Mouse (Mus musculus) MEL (cell line): ENCODE data around the gene Mtcp1. TPM values are rescaled to one million over a fixed set of nuclear protein-coding genes. Genes with fewer than 3 reads are reported as not detected.
A peak's percentile ranks its signal among the peaks of the same experiment; 100 is the strongest.

ENCODE experiments used
- DNase-seq: peaks from one replicate; pipeline ENCODE4 v3.0.0; 2011; ENCODE audit warnings: low read depth, low spot score
- H3K27ac ChIP-seq: 2 replicates; pipeline ENCODE4 v1.5.1; 2012; ENCODE audit warnings: low read depth, mild to moderate bottlenecking, control low read depth, low read length, moderate library complexity; ENCODE audit not compliant: control insufficient read depth
- H3K27me3 ChIP-seq, 2 experiments: fragments of 150-350 bp in 1 of 2; sonication (generic) in 1 of 2; 2 replicates each; pipeline ENCODE4 v1.6.1; 2012; ENCODE audit warnings: low read length in 2 of 2, mild to moderate bottlenecking in 2 of 2, improper control_type of control experiment in 1 of 2, moderate library complexity in 1 of 2; ENCODE audit not compliant: insufficient read depth in 2 of 2, control insufficient read depth in 1 of 2
- H3K36me3 ChIP-seq, 2 experiments: 2 replicates each; pipeline ENCODE4 v1.6.1; 2012 to 2014; ENCODE audit warnings: low read length in 2 of 2, improper control_type of control experiment in 1 of 2, inconsistent platforms in 1 of 2, mild to moderate bottlenecking in 1 of 2; ENCODE audit not compliant: insufficient read depth in 2 of 2, control insufficient read depth in 1 of 2
- H3K4me1 ChIP-seq, 2 experiments: fragments of 150-350 bp in 1 of 2; sonication (generic) in 1 of 2; 2 replicates each; pipeline ENCODE4 v1.6.1; 2012; ENCODE audit warnings: low read length in 2 of 2, improper control_type of control experiment in 1 of 2, mild to moderate bottlenecking in 1 of 2; ENCODE audit not compliant: insufficient read depth in 2 of 2, control insufficient read depth in 1 of 2
- H3K4me3 ChIP-seq, 2 experiments: fragments of 150-350 bp in 1 of 2; sonication (generic) in 1 of 2; 2 replicates each; pipeline ENCODE4 v1.5.1; 2012; ENCODE audit warnings: low read depth in 2 of 2, low read length in 2 of 2, mild to moderate bottlenecking in 2 of 2, moderate library complexity in 2 of 2, control low read depth in 1 of 2, improper control_type of control experiment in 1 of 2; ENCODE audit not compliant: control insufficient read depth in 1 of 2, insufficient read depth in 1 of 2
- H3K79me2 ChIP-seq: 2 replicates; pipeline ENCODE4 v1.6.1; 2012; ENCODE audit warnings: mild to moderate bottlenecking, low read length, moderate library complexity; ENCODE audit not compliant: control insufficient read depth, poor library complexity, insufficient read depth
- H3K9ac ChIP-seq: 2 replicates; pipeline ENCODE4 v1.6.1; 2012; ENCODE audit warnings: low read depth, mild to moderate bottlenecking, control low read depth, low read length, moderate library complexity; ENCODE audit not compliant: control insufficient read depth, poor library complexity, severe bottlenecking
- H3K9me3 ChIP-seq: fragments of 150-350 bp; sonication (generic); replicated peaks from 2 replicates; pipeline ENCODE4 v1.6.1; 2012; ENCODE audit warnings: mild to moderate bottlenecking, low read length, improper control_type of control experiment, moderate library complexity; ENCODE audit not compliant: insufficient read depth
- BHLHE40 ChIP-seq: IDR thresholded peaks from 2 replicates; pipeline ENCODE4 v1.6.1; 2012; ENCODE audit warnings: low read depth, mild to moderate bottlenecking, inconsistent platforms, low read length, improper control_type of control experiment, borderline replicate concordance
- CHD1 ChIP-seq: IDR thresholded peaks from 2 replicates; pipeline ENCODE4 v1.6.1; 2012; ENCODE audit warnings: low read depth, mild to moderate bottlenecking, inconsistent platforms, low read length, improper control_type of control experiment
- CHD2 ChIP-seq: IDR thresholded peaks from 2 replicates; pipeline ENCODE4 v1.6.1; 2011; ENCODE audit warnings: low read length, improper control_type of control experiment
- CTCF ChIP-seq, 3 experiments: IDR thresholded peaks in 2 of 3; conservative IDR thresholded peaks in 1 of 3; 2 replicates each; pipeline ENCODE4 v1.5.1; 2011 to 2012; ENCODE audit warnings: low read length in 3 of 3, low read depth in 2 of 3, mild to moderate bottlenecking in 2 of 3, improper control_type of control experiment in 1 of 3, inconsistent platforms in 1 of 3, mixed read lengths in 1 of 3, moderate library complexity in 1 of 3; ENCODE audit not compliant: control insufficient read depth in 1 of 3, insufficient read depth in 1 of 3, poor library complexity in 1 of 3, severe bottlenecking in 1 of 3
- E2F4 ChIP-seq: IDR thresholded peaks from 2 replicates; pipeline ENCODE4 v1.6.1; 2011; ENCODE audit warnings: low read depth, low read length, improper control_type of control experiment, borderline replicate concordance
- EP300 ChIP-seq, 2 experiments: IDR thresholded peaks; 2 replicates each; pipeline ENCODE4 v1.6.1; 2011; ENCODE audit warnings: improper control_type of control experiment in 2 of 2, low read length in 2 of 2, low read depth in 1 of 2, mild to moderate bottlenecking in 1 of 2
- ETS1 ChIP-seq: IDR thresholded peaks from 2 replicates; pipeline ENCODE4 v1.6.1; 2012; ENCODE audit warnings: low read depth, mild to moderate bottlenecking, inconsistent platforms, low read length, improper control_type of control experiment, moderate library complexity
- GABPA ChIP-seq: IDR thresholded peaks from 2 replicates; pipeline ENCODE4 v1.6.1; 2012; ENCODE audit warnings: low read depth, mild to moderate bottlenecking, inconsistent platforms, low read length, improper control_type of control experiment, moderate library complexity
- HCFC1 ChIP-seq: IDR thresholded peaks from 2 replicates; pipeline ENCODE4 v1.6.1; 2012; ENCODE audit warnings: low read depth, mild to moderate bottlenecking, inconsistent platforms, low read length, improper control_type of control experiment, moderate library complexity
- JUND ChIP-seq: IDR thresholded peaks from 2 replicates; pipeline ENCODE4 v1.6.1; 2011; ENCODE audit warnings: low read depth, mild to moderate bottlenecking, improper control_type of control experiment, low read length
- KAT2A ChIP-seq: conservative IDR thresholded peaks from 2 replicates; pipeline ENCODE4 v1.6.1; 2012; ENCODE audit warnings: low read depth, low read length, improper control_type of control experiment, inconsistent platforms
- MAFK ChIP-seq: IDR thresholded peaks from 2 replicates; pipeline ENCODE4 v1.6.1; 2011; ENCODE audit warnings: low read depth, mild to moderate bottlenecking, low read length, improper control_type of control experiment, borderline replicate concordance
- MAZ ChIP-seq: IDR thresholded peaks from 2 replicates; pipeline ENCODE4 v1.6.1; 2012; ENCODE audit warnings: low read depth, mild to moderate bottlenecking, inconsistent platforms, low read length, improper control_type of control experiment
- MEF2A ChIP-seq: IDR thresholded peaks from 2 replicates; pipeline ENCODE4 v1.6.1; 2014; ENCODE audit warnings: low read depth, mild to moderate bottlenecking, inconsistent platforms, low read length, improper control_type of control experiment; ENCODE audit not compliant: poor library complexity, insufficient replicate concordance, severe bottlenecking; ENCODE audit errors: extremely low read depth
- MXI1 ChIP-seq: IDR thresholded peaks from 2 replicates; pipeline ENCODE4 v1.6.1; 2011; ENCODE audit warnings: mild to moderate bottlenecking, low read depth, low read length, improper control_type of control experiment
- MYC ChIP-seq: IDR thresholded peaks from 2 replicates; pipeline ENCODE4 v1.6.1; 2011; ENCODE audit warnings: low read depth, mild to moderate bottlenecking, low read length, improper control_type of control experiment, moderate library complexity
- NELFE ChIP-seq: IDR thresholded peaks from 2 replicates; pipeline ENCODE4 v1.6.1; 2011; ENCODE audit warnings: low read depth, low read length, improper control_type of control experiment
- NRF1 ChIP-seq: IDR thresholded peaks from 2 replicates; pipeline ENCODE4 v1.6.1; 2014; ENCODE audit warnings: low read depth, mild to moderate bottlenecking, inconsistent platforms, low read length, improper control_type of control experiment, moderate library complexity; ENCODE audit not compliant: poor library complexity, insufficient read depth, severe bottlenecking
- POLR2A ChIP-seq, 2 experiments: IDR thresholded peaks; 2 replicates each; pipeline ENCODE4 v1.6.1; 2011 to 2012; ENCODE audit warnings: low read length in 2 of 2, mild to moderate bottlenecking in 2 of 2, control low read depth in 1 of 2, improper control_type of control experiment in 1 of 2, low read depth in 1 of 2, moderate library complexity in 1 of 2; ENCODE audit not compliant: control insufficient read depth in 1 of 2, insufficient read depth in 1 of 2, poor library complexity in 1 of 2
- POLR2AphosphoS5 ChIP-seq: IDR thresholded peaks from 2 replicates; pipeline ENCODE4 v1.6.1; 2012; ENCODE audit warnings: low read depth, borderline replicate concordance, mild to moderate bottlenecking, inconsistent platforms, low read length, moderate library complexity, mixed read lengths
- RAD21 ChIP-seq: IDR thresholded peaks from 2 replicates; pipeline ENCODE4 v1.6.1; 2011; ENCODE audit warnings: mild to moderate bottlenecking, low read depth, low read length, improper control_type of control experiment
- RCOR1 ChIP-seq: IDR thresholded peaks from 2 replicates; pipeline ENCODE4 v1.6.1; 2012; ENCODE audit warnings: low read depth, mild to moderate bottlenecking, inconsistent platforms, low read length, improper control_type of control experiment
- SIN3A ChIP-seq: IDR thresholded peaks from 2 replicates; pipeline ENCODE4 v1.6.1; 2012; ENCODE audit warnings: low read length, improper control_type of control experiment, inconsistent platforms
- SMC3 ChIP-seq: IDR thresholded peaks from 2 replicates; pipeline ENCODE4 v1.6.1; 2011; ENCODE audit warnings: low read depth, low read length, improper control_type of control experiment
- TBP ChIP-seq: IDR thresholded peaks from 2 replicates; pipeline ENCODE4 v1.8.0; 2011; ENCODE audit warnings: low read depth, low read length, improper control_type of control experiment
- TCF12 ChIP-seq: IDR thresholded peaks from 2 replicates; pipeline ENCODE4 v1.6.1; 2014; ENCODE audit warnings: low read depth, mild to moderate bottlenecking, inconsistent platforms, low read length, improper control_type of control experiment, moderate library complexity
- UBTF ChIP-seq: IDR thresholded peaks from 2 replicates; pipeline ENCODE4 v1.6.1; 2012; ENCODE audit warnings: low read depth, mild to moderate bottlenecking, inconsistent platforms, low read length, improper control_type of control experiment, moderate library complexity, borderline replicate concordance; ENCODE audit not compliant: insufficient read depth
- USF1 ChIP-seq: IDR thresholded peaks from 2 replicates; pipeline ENCODE4 v1.6.1; 2014; ENCODE audit warnings: low read depth, mild to moderate bottlenecking, inconsistent platforms, low read length, improper control_type of control experiment, moderate library complexity
- USF2 ChIP-seq, 2 experiments: IDR thresholded peaks; 2 replicates each; pipeline ENCODE4 v1.6.1; 2011 to 2012; ENCODE audit warnings: improper control_type of control experiment in 2 of 2, low read length in 2 of 2, borderline replicate concordance in 1 of 2, inconsistent platforms in 1 of 2, low read depth in 1 of 2, mild to moderate bottlenecking in 1 of 2; ENCODE audit not compliant: insufficient read depth in 1 of 2
- ZKSCAN1 ChIP-seq: IDR thresholded peaks from 2 replicates; pipeline ENCODE4 v1.6.1; 2012; ENCODE audit warnings: low read depth, mild to moderate bottlenecking, inconsistent platforms, low read length, improper control_type of control experiment, moderate library complexity
- ZMIZ1 ChIP-seq: IDR thresholded peaks from 2 replicates; pipeline ENCODE4 v1.6.1; 2012; ENCODE audit warnings: low read depth, mild to moderate bottlenecking, inconsistent platforms, low read length, improper control_type of control experiment, moderate library complexity
- ZNF384 ChIP-seq: IDR thresholded peaks from 2 replicates; pipeline ENCODE4 v1.6.1; 2012; ENCODE audit warnings: low read depth, mild to moderate bottlenecking, inconsistent platforms, low read length, improper control_type of control experiment
- polyA plus RNA-seq, 2 experiments: library from polyadenylated mRNA; stranded (reverse) in 1 of 2; unstranded in 1 of 2; fragments of >175 nt in 1 of 2; fragments of >200 nt in 1 of 2; gene quantifications; 2 replicates each; pipeline versions ENCODE4 v1.2.1 to v1.2.4; 2012; ENCODE audit warnings: low replicate concordance in 2 of 2, low read depth in 1 of 2; ENCODE audit not compliant: insufficient read length in 2 of 2, insufficient read depth in 1 of 2, missing spikeins in 1 of 2
- total RNA-seq: library from RNA; depleted of rRNA; stranded (reverse); fragments of 300-350 nt; gene quantifications from 2 replicates; pipeline ENCODE4 v1.2.3, GENCODE M21; 2012

Mtcp1 gene
- total and polyA plus RNA-seq, 3 experiments: 4.3 to 7.6 TPM; not detected in 1

DNA sequence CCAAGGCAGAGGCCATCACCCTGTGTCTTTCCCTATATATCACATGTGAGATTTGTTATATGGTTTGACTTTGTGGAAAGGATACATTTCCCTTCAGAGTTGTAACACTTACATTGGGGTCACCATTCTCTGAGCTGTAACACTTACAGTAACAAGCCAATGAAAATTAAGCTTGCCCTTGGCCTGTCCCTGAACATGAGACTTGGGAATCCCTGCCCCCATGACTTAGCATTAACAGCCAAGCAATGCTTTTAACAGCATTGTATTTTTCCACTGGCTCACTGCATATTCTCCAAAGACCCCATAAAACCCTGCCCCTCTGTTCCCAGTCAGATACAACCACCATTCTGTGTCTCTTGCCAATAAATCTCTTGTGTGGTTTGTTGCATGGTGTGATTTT, 13.0 kb downstream of the Mtcp1 start:
- Histone ChIP-seq H3K4me3 (no peak overlapping the region), H3K27me3 (no peaks in the 10 kb centered on the region), H3K9ac (no peak overlapping the region), H3K4me1 (peaks cover 0 to 7% of the 10 kb centered on the region in 2 experiments; a peak in 3 of 4 replicates), H3K27ac (peak overlapping the region; percentile 47), H3K36me3 (peaks cover 2 to 10% of the 10 kb centered on the region in 2 experiments; a peak in 3 of 4 replicates), H3K9me3 (no peaks in the 10 kb centered on the region), H3K79me2 (no peaks in the 10 kb centered on the region)
- DNase-seq: no peak
- TF ChIP-seq ETS1 (no peak), POLR2A (IDR thresholded peaks at IDR 0.05; ENCODE audit: control insufficient read depth in 1 of 2, insufficient read depth in 1 of 2, low read depth in 1 of 2, low read length in 2 of 2, poor library complexity in 1 of 2) (no peak), KAT2A (no peak), SMC3 (no peak), ZNF384 (no peak), CHD2 (no peak), CHD1 (no peak), RCOR1 (no peak), NELFE (no peak), MEF2A (no peak), ZKSCAN1 (no peak), USF2 (IDR thresholded peaks at IDR 0.05; ENCODE audit: borderline replicate concordance in 1 of 2, insufficient read depth in 1 of 2, low read depth in 1 of 2, low read length in 2 of 2) (no peak), TCF12 (no peak), USF1 (no peak), NRF1 (no peak), MAZ (no peak), BHLHE40 (no peak), MAFK (no peak), JUND (no peak), UBTF (no peak)

- peak; percentile 62 for DNase-seq
- H3K36me3 ChIP-seq: peaks cover 2 to 10% of the 10 kb centered on the region in 2 experiments; a peak in 3 of 4 replicates
- H3K9ac ChIP-seq: no peak overlapping the region
- no peaks in the 10 kb centered on the region for H3K27me3 ChIP-seq
- peak overlapping the region; percentile 47 for H3K27ac ChIP-seq
- H3K4me3 ChIP-seq: no peak overlapping the region
- H3K4me1 ChIP-seq: peaks cover 0 to 7% of the 10 kb centered on the region in 2 experiments; a peak in 3 of 4 replicates
- no peaks in the 10 kb centered on the region for H3K79me2 ChIP-seq
- H3K9me3 ChIP-seq: no peaks in the 10 kb centered on the region
- TF ChIP-seq CHD2 (no peak), MXI1 (no peak), ZNF384 (peak; percentile 85), NELFE (no peak), CTCF (IDR thresholded peaks at IDR 0.05 in 2 of 3, conservative IDR thresholded peaks at IDR 0.05 in 1 of 3; ENCODE audit: control insufficient read depth in 1 of 3, insufficient read depth in 1 of 3, low read depth in 2 of 3, low read length in 3 of 3, poor library complexity in 1 of 3, severe bottlenecking in 1 of 3) (no peak), EP300 (IDR thresholded peaks at IDR 0.05; ENCODE audit: low read depth in 1 of 2, low read length in 2 of 2) (peak; percentile 72 to 78), ZKSCAN1 (no peak), GABPA (no peak), MAZ (no peak), E2F4 (no peak), USF2 (IDR thresholded peaks at IDR 0.05; ENCODE audit: borderline replicate concordance in 1 of 2, insufficient read depth in 1 of 2, low read depth in 1 of 2, low read length in 2 of 2) (no peak), SIN3A (0 out of 2 replicates have a peak, but pooled peaks have one; percentile 12), POLR2AphosphoS5 (no peak), TBP (no peak), BHLHE40 (no peak), HCFC1 (no peak), RAD21 (no peak), ZMIZ1 (no peak), MYC (no peak)
Observed at GRCm38 (mm10) chrX:75402668-75403067, 13.7 kb downstream of the Mtcp1 start.
